Mouse (Mus musculus): ENCODE measurements at regions not wholly inside any gene's neighbourhood (a gene's known extent, or its start where the extent isn't known, plus 50 kb on each side); places are given as distances from the start of the nearest gene placed in this dataset.

DNA sequence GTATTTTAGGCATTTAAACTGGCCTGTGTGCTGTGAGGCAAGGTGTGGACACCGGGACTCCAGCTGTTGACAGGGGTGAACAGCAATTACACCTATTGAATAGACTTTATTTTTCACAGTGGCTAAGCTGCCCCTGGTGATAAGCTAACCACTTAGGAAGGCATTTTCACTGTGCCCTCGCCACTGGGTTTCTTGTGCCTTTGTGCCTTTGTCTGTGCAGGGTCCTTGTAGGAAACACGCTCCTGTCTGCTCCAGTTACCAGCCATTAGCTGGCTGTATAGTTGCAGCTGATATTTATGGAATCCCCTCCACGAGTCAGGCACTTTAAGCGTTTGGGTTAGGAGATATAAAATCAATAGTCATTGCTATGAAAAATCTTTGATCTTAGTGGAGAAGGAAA is 126.5 kb upstream of the Map1b start:
- Histone ChIP-seq H3K9me3 (ENCODE audit: low read length) (no peaks in the 10 kb centered on the region), H3K36me3 (replicated peaks; ENCODE audit: insufficient read depth, low read length) (no peaks in the 10 kb centered on the region), H3K4me2 (ENCODE audit: low read depth, low read length) (no peak overlapping the region), H3K9ac (replicated peaks) (no peak overlapping the region), H3K27me3 (ENCODE audit: insufficient read depth, low read length) (no peaks in the 10 kb centered on the region), H3K4me1 (ENCODE audit: insufficient read depth) (no peaks in the 10 kb centered on the region), H3K4me3 (ENCODE audit: low read depth, low read length) (no peak overlapping the region), H3K27ac (ENCODE audit: low read depth) (no peak overlapping the region)
- TF ChIP-seq EP300 (IDR thresholded peaks at IDR 0.05; ENCODE audit: low read depth), result no peak
- DNase-seq (no peak), ATAC-seq (no peak)
- 43% methylated on average over 5 of the region's 5 CpGs for WGBS (ENCODE audit: insufficient replicate concordance)

DNA sequence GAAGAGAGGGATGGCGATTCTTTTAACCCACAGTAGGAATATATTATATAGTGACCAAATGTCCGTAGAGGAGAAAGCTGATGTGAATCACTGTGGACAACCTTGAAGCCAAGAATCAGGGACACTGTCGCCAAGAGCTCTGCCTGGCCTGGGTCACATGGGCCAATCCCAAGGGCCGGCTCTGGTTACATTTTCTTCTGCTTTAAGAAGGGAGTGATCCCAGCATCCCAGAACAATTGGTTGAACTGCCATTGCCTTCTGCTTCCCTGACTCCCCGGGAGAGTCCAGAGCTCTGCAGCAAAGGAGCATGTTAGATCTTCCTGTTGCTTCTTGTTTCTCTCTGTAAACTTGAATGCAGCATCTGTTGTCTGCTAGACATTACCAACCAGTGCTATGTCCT is 126.0 kb upstream of the Map1b start:
- Histone ChIP-seq H3K4me1 (ENCODE audit: insufficient read depth) (no peaks in the 10 kb centered on the region), H3K27ac (ENCODE audit: low read depth) (no peak overlapping the region), H3K4me2 (ENCODE audit: low read depth, low read length) (no peak overlapping the region), H3K36me3 (replicated peaks; ENCODE audit: insufficient read depth, low read length) (no peaks in the 10 kb centered on the region), H3K4me3 (ENCODE audit: low read depth, low read length) (no peak overlapping the region), H3K27me3 (ENCODE audit: insufficient read depth, low read length) (no peaks in the 10 kb centered on the region), H3K9ac (replicated peaks) (no peak overlapping the region), H3K9me3 (ENCODE audit: low read length) (no peaks in the 10 kb centered on the region)
- WGBS (ENCODE audit: insufficient replicate concordance), result 62% methylated on average over 5 of the region's 5 CpGs
- no peak for TF ChIP-seq CTCF (IDR thresholded peaks at IDR 0.05; ENCODE audit: low read depth)
- TF ChIP-seq EP300 (IDR thresholded peaks at IDR 0.05; ENCODE audit: low read depth), result no peak
- DNase-seq (no peak), ATAC-seq (no peak)

DNA sequence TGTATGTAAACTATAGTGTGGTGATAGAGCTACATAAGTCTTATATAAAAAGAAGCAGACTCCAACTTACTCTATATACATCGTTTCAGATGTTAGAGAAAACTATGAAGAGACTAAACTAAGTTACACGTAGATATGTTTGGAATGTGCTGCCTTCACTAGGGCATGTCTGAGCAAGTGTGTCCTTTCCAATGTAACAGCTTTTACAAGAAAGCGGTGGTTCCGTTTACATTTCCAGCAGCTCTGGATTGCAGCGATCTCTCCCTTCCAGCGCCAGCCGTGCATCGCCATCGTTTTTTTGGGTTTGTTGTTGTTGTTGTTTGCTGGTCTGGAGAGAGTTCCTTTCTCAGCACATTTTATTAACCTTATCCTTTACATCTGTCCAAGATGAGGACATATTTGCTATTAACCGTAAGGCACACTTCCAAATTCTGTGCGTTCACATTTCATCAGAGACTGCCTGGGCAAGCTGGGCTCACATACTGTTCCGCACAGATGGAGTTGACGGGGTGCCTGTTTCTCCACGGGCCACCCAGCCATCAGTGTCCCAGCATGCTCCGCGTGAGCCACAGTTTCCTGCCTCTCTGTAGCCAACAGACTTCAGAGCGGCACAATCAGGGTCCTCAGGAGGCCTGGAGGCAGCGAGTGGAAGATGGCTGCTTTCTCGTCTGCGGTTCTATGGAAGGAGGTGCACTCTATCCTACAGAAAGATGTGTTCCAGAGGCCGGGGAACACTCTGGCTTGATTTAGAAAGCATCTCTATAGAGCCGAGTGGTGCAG is 125.2 kb upstream of the Map1b start:
- Histone ChIP-seq H3K36me3 (replicated peaks; ENCODE audit: insufficient read depth, low read length) (no peaks in the 10 kb centered on the region), H3K9ac (replicated peaks) (no peak overlapping the region), H3K4me3 (ENCODE audit: low read depth, low read length) (no peak overlapping the region), H3K4me1 (ENCODE audit: insufficient read depth) (no peaks in the 10 kb centered on the region), H3K27me3 (ENCODE audit: insufficient read depth, low read length) (no peaks in the 10 kb centered on the region), H3K27ac (ENCODE audit: low read depth) (no peak overlapping the region), H3K9me3 (ENCODE audit: low read length) (no peaks in the 10 kb centered on the region), H3K4me2 (ENCODE audit: low read depth, low read length) (no peak overlapping the region)
- ATAC-seq (no peak), DNase-seq (no peak)
- 76% methylated on average over 22 of the region's 22 CpGs for WGBS (ENCODE audit: insufficient replicate concordance)
- no peak for TF ChIP-seq EP300 (IDR thresholded peaks at IDR 0.05; ENCODE audit: low read depth)
- no peak for TF ChIP-seq CTCF (IDR thresholded peaks at IDR 0.05; ENCODE audit: low read depth)

DNA sequence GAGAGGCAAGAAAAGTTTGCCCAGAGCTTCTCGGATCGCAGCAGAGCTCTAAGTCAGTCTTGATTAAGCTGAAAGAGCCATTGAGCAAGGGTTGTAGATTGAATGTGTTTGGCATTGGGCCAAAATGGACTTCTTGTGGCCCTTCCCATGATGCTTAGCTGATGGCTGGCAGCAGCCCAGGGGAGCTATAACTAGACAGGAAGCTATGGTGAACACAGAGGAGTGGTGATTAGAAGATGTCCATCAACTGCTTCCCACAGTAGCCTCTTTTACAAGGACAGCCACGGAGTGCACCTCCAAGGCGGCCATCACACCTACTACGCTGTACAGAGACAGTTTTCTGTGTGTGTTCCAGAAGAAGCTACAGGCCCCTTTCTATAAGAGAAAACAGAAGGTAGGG is 116.4 kb upstream of the Map1b start:
- Histone ChIP-seq H3K4me3 (ENCODE audit: low read depth, low read length) (no peak overlapping the region), H3K4me1 (ENCODE audit: insufficient read depth) (no peaks in the 10 kb centered on the region), H3K4me2 (ENCODE audit: low read depth, low read length) (no peak overlapping the region), H3K9me3 (ENCODE audit: low read length) (no peaks in the 10 kb centered on the region), H3K36me3 (replicated peaks; ENCODE audit: insufficient read depth, low read length) (no peaks in the 10 kb centered on the region), H3K27ac (ENCODE audit: low read depth) (no peak overlapping the region), H3K27me3 (ENCODE audit: insufficient read depth, low read length) (no peaks in the 10 kb centered on the region), H3K9ac (replicated peaks) (no peak overlapping the region)
- ATAC-seq (no peak), DNase-seq (no peak)
- TF ChIP-seq EP300 (IDR thresholded peaks at IDR 0.05; ENCODE audit: low read depth), result no peak
- no peak for TF ChIP-seq CTCF (IDR thresholded peaks at IDR 0.05; ENCODE audit: low read depth)
- WGBS (ENCODE audit: insufficient replicate concordance), result 82% methylated on average over 5 of the region's 5 CpGs

DNA sequence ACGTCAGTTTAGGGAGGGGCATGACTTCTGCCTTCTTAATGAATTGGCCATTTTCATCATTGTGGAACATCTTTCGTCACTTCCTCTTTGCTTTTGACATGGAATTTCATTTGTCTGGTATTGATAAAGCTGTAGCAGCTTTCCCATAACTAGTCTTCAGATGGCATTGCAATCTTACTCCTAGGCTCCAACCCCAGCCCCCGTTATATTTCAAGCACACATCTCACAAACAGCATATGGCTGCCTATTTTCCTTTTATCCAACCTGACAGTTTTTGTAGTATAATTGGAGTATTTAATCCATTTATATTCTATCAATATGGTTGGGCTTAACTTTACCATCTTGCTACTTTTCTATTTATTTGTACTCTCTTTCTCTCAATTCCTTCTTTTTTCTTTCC is 114.5 kb upstream of the Map1b start:
- no peak overlapping the region for H3K9ac ChIP-seq (replicated peaks)
- no peak overlapping the region for H3K4me3 ChIP-seq (ENCODE audit: low read depth, low read length)
- no peaks in the 10 kb centered on the region for H3K36me3 ChIP-seq (replicated peaks; ENCODE audit: insufficient read depth, low read length)
- H3K27ac ChIP-seq (ENCODE audit: low read depth), result no peak overlapping the region
- DNase-seq, result no peak
- WGBS (ENCODE audit: insufficient replicate concordance), result 74% methylated on average over 3 of the region's 3 CpGs
- H3K4me2 ChIP-seq (ENCODE audit: low read depth, low read length), result no peak overlapping the region
- H3K9me3 ChIP-seq (ENCODE audit: low read length), result no peaks in the 10 kb centered on the region
- TF ChIP-seq EP300 (IDR thresholded peaks at IDR 0.05; ENCODE audit: low read depth) (no peak), CTCF (IDR thresholded peaks at IDR 0.05; ENCODE audit: low read depth) (no peak)
- H3K27me3 ChIP-seq (ENCODE audit: insufficient read depth, low read length), result no peaks in the 10 kb centered on the region
- H3K4me1 ChIP-seq (ENCODE audit: insufficient read depth), result no peaks in the 10 kb centered on the region
- ATAC-seq, result no peak

DNA sequence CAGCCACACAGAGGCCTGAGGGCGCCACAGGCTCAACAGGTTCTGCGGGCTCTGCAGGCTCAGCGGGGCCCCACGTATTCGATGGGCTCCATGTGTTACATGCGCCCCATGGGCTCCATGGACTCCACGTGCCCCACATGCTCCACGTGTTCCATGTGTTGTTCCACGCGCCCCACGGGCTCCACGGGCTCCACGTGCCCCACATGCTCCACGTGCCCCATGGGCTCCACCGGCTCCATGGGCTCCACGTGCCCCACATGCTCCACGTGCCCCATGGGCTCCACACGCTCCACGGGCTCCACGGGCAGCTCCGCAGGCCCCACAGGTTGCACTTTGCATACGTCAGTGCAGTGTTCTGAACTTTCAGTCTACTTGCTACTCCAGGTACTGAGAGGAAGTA is 114.0 kb upstream of the Map1b start:
- Histone ChIP-seq H3K27ac (ENCODE audit: low read depth) (no peak overlapping the region), H3K4me2 (ENCODE audit: low read depth, low read length) (no peak overlapping the region), H3K9ac (replicated peaks) (no peak overlapping the region), H3K4me1 (ENCODE audit: insufficient read depth) (no peaks in the 10 kb centered on the region), H3K27me3 (ENCODE audit: insufficient read depth, low read length) (no peaks in the 10 kb centered on the region), H3K9me3 (ENCODE audit: low read length) (no peaks in the 10 kb centered on the region), H3K36me3 (replicated peaks; ENCODE audit: insufficient read depth, low read length) (no peaks in the 10 kb centered on the region), H3K4me3 (ENCODE audit: low read depth, low read length) (no peak overlapping the region)
- WGBS (ENCODE audit: insufficient replicate concordance), result 88% methylated on average over 22 of the region's 22 CpGs
- TF ChIP-seq CTCF (IDR thresholded peaks at IDR 0.05; ENCODE audit: low read depth) (no peak), EP300 (IDR thresholded peaks at IDR 0.05; ENCODE audit: low read depth) (no peak)
- DNase-seq (no peak), ATAC-seq (no peak)

Data from liver, postnatal 0 days (tissue).